Mouse (Mus musculus) hindbrain, embryonic 15.5 days (tissue): ENCODE results near the gene Ccnd3. TPM values are rescaled to one million over a fixed set of nuclear protein-coding genes. Genes with fewer than 3 reads are reported as not detected.

Experiments used
- ATAC-seq: fragments of 200-750 bp; cut with Nextera tagmentation; 2 replicates; pipeline ENCODE4 v1.8.0; 2017; ENCODE audit warnings: low read depth, moderate number of reproducible peaks, moderate TSS enrichment; ENCODE audit not compliant: low FRiP score
- H3K27ac ChIP-seq: fragments of 300-500 bp; sonication (generic); replicated peaks from 2 replicates; pipeline ENCODE4 v1.5.1; 2015; ENCODE audit warnings: mild to moderate bottlenecking, inconsistent platforms
- H3K27me3 ChIP-seq: fragments of 300-500 bp; sonication (generic); 2 replicates; pipeline ENCODE4 v1.6.1; 2015; ENCODE audit warnings: control low read depth, inconsistent platforms
- H3K36me3 ChIP-seq: fragments of 300-500 bp; sonication (generic); 2 replicates; pipeline ENCODE4 v1.6.1; 2015; ENCODE audit warnings: control low read depth, inconsistent platforms
- H3K4me1 ChIP-seq: fragments of 300-500 bp; sonication (generic); replicated peaks from 2 replicates; pipeline ENCODE4 v1.6.1; 2015; ENCODE audit warnings: control low read depth, inconsistent platforms
- H3K4me2 ChIP-seq: fragments of 300-500 bp; sonication (generic); 2 replicates; pipeline ENCODE4 v1.6.1; 2015; ENCODE audit warnings: moderate library complexity, mild to moderate bottlenecking, inconsistent platforms
- H3K4me3 ChIP-seq: fragments of 300-500 bp; sonication (generic); 2 replicates; pipeline ENCODE4 v1.5.1; 2015; ENCODE audit warnings: mild to moderate bottlenecking, inconsistent platforms
- H3K9ac ChIP-seq: fragments of 300-500 bp; sonication (generic); 2 replicates; pipeline ENCODE4 v1.6.1; 2015; ENCODE audit warnings: inconsistent platforms
- H3K9me3 ChIP-seq: fragments of 300-500 bp; sonication (generic); 2 replicates; pipeline ENCODE4 v1.6.1; 2016; ENCODE audit warnings: control low read depth, inconsistent platforms
- WGBS: fragments of 180-500 bp; shearing (Covaris S2); methylation state at CpG from one replicate; pipeline ENCODE4 v1.1.7; 2015; 5-methylcytosine and 5-hydroxymethylcytosine counted together
- polyA plus RNA-seq: library from polyadenylated mRNA; unstranded; fragments of >200 nt; fragmentation: Nextera tagmentation; extraction: Ambion mirVana; gene quantifications from 2 replicates; pipeline ENCODE4 v1.2.1, GENCODE M21; 2015

The Ccnd3 gene
- polyA plus RNA-seq, 1 experiment from 2014 or later = 91.0 TPM

- Histone ChIP-seq H3K36me3 (peaks cover 55% of the 10 kb centered on the region), H3K27ac (no peak overlapping the region), H3K4me2 (no peak overlapping the region), H3K4me1 (peaks cover 23% of the 10 kb centered on the region), H3K27me3 (no peaks in the 10 kb centered on the region), H3K9ac (no peak overlapping the region), H3K9me3 (no peaks in the 10 kb centered on the region), H3K4me3 (no peak overlapping the region)
- no peak for ATAC-seq
- 86% methylated on average over 13 of the region's 13 CpGs for WGBS
Observed at GRCm38 (mm10) chr17:47600601-47601388, 95.9 kb downstream of the Ccnd3 start.

GRCm38 (mm10) chr17:47601389-47601755, 96.5 kb downstream of the Ccnd3 start:
- Histone ChIP-seq H3K4me3 (no peak overlapping the region), H3K4me2 (no peak overlapping the region), H3K4me1 (peaks cover 17% of the 10 kb centered on the region), H3K27ac (no peak overlapping the region), H3K36me3 (peaks cover 61% of the 10 kb centered on the region), H3K9me3 (no peaks in the 10 kb centered on the region), H3K9ac (no peak overlapping the region), H3K27me3 (no peaks in the 10 kb centered on the region)
- 95% methylated on average over 10 of the region's 10 CpGs for WGBS
- ATAC-seq = no peak

GRCm38 (mm10) chr17:47602289-47602688, 97.4 kb downstream of the Ccnd3 start:
- Histone ChIP-seq H3K9me3 (no peaks in the 10 kb centered on the region), H3K9ac (no peak overlapping the region), H3K27ac (no peak overlapping the region), H3K4me2 (no peak overlapping the region), H3K27me3 (no peaks in the 10 kb centered on the region), H3K4me1 (peaks cover 10% of the 10 kb centered on the region), H3K36me3 (peaks cover 69% of the 10 kb centered on the region), H3K4me3 (no peak overlapping the region)
- WGBS = 94% methylated on average over 11 of the region's 11 CpGs
- ATAC-seq = no peak

GRCm38 (mm10) chr17:47606220-47606619, 101.4 kb downstream of the Ccnd3 start:
- Histone ChIP-seq H3K4me2 (no peak overlapping the region), H3K36me3 (peaks cover 55% of the 10 kb centered on the region), H3K27me3 (no peaks in the 10 kb centered on the region), H3K27ac (no peak overlapping the region), H3K9me3 (no peaks in the 10 kb centered on the region), H3K9ac (no peak overlapping the region), H3K4me3 (no peak overlapping the region), H3K4me1 (peaks cover 17% of the 10 kb centered on the region)
- 77% methylated on average over 5 of the region's 5 CpGs for WGBS
- ATAC-seq = no peak

GRCm38 (mm10) chr17:47609182-47609581, 104.3 kb downstream of the Ccnd3 start:
- no peak for ATAC-seq
- Histone ChIP-seq H3K4me3 (no peak overlapping the region), H3K9ac (no peak overlapping the region), H3K27me3 (no peaks in the 10 kb centered on the region), H3K4me2 (0 out of 2 replicates have a peak overlapping the region, but pooled peaks have one; percentile 93), H3K27ac (no peak overlapping the region), H3K36me3 (peaks cover 34% of the 10 kb centered on the region), H3K4me1 (peaks cover 35% of the 10 kb centered on the region), H3K9me3 (no peaks in the 10 kb centered on the region)
- 91% methylated on average over 4 of the region's 4 CpGs for WGBS

GRCm38 (mm10) chr17:47610849-47611660, 106.2 kb downstream of the Ccnd3 start, which contains the start of the genes Bysl, Med20 and Gm20517:
Bysl (minus strand) TSS chr17:47611492.
Med20 (plus strand) TSS chr17:47611582.
Gm20517 (plus strand) TSS chr17:47611589.
- Histone ChIP-seq H3K4me3 (peak within 1 kb of the TSS; percentile 89), H3K9me3 (no peaks in the 10 kb centered on the region), H3K27me3 (no peaks in the 10 kb centered on the region), H3K9ac (peak within 1 kb of the TSS; percentile 76), H3K4me2 (peak within 1 kb of the TSS; percentile 93), H3K36me3 (peaks cover 15% of the 10 kb centered on the region), H3K4me1 (peaks cover 35% of the 10 kb centered on the region), H3K27ac (peak within 1 kb of the TSS; percentile 81)
- WGBS = under 1% methylated on average over 59 of the region's 59 CpGs
- peak; percentile 97 for ATAC-seq

GRCm38 (mm10) chr17:47611661-47611982, 106.8 kb downstream of the Ccnd3 start:
- Histone ChIP-seq H3K9me3 (no peaks in the 10 kb centered on the region), H3K36me3 (peaks cover 9% of the 10 kb centered on the region; the same call in 1 of the 2 replicates), H3K4me1 (peaks cover 35% of the 10 kb centered on the region), H3K4me3 (peak overlapping the region; percentile 89), H3K4me2 (peak overlapping the region; percentile 93), H3K9ac (peak overlapping the region; percentile 76), H3K27me3 (no peaks in the 10 kb centered on the region), H3K27ac (peak overlapping the region; percentile 81)
- ATAC-seq = no peak; the same call in 1 of the 2 replicates
- WGBS = 1% methylated on average over 13 of the region's 13 CpGs

GRCm38 (mm10) chr17:47614018-47614417, 109.2 kb downstream of the Ccnd3 start:
- H3K27ac ChIP-seq = no peak overlapping the region
- 97% methylated on average over 1 of the region's 1 CpGs for WGBS
- no peak overlapping the region for H3K4me3 ChIP-seq
- no peak overlapping the region for H3K4me2 ChIP-seq
- H3K36me3 ChIP-seq = peaks cover 15% of the 10 kb centered on the region
- H3K9ac ChIP-seq = no peak overlapping the region
- H3K9me3 ChIP-seq = no peaks in the 10 kb centered on the region
- peaks cover 33% of the 10 kb centered on the region for H3K4me1 ChIP-seq
- no peak for ATAC-seq
- no peaks in the 10 kb centered on the region for H3K27me3 ChIP-seq

GRCm38 (mm10) chr17:47616119-47616518, 111.3 kb downstream of the Ccnd3 start:
- H3K4me2 ChIP-seq = no peak overlapping the region
- no peaks in the 10 kb centered on the region for H3K27me3 ChIP-seq
- ATAC-seq = no peak
- no peak overlapping the region for H3K9ac ChIP-seq
- WGBS = 95% methylated on average over 8 of the region's 8 CpGs
- peaks cover 30% of the 10 kb centered on the region for H3K36me3 ChIP-seq
- no peak overlapping the region for H3K4me3 ChIP-seq
- no peaks in the 10 kb centered on the region for H3K9me3 ChIP-seq
- peaks cover 17% of the 10 kb centered on the region for H3K4me1 ChIP-seq
- H3K27ac ChIP-seq = no peak overlapping the region

- Histone ChIP-seq H3K4me2 (no peak overlapping the region), H3K36me3 (peaks cover 35% of the 10 kb centered on the region), H3K27me3 (no peaks in the 10 kb centered on the region), H3K9ac (no peak overlapping the region), H3K4me3 (no peak overlapping the region), H3K27ac (no peak overlapping the region), H3K9me3 (no peaks in the 10 kb centered on the region), H3K4me1 (peaks cover 17% of the 10 kb centered on the region)
- WGBS = 91% methylated on average over 4 of the region's 4 CpGs
- no peak for ATAC-seq
Observed at GRCm38 (mm10) chr17:47616652-47617051, 111.8 kb downstream of the Ccnd3 start.

GRCm38 (mm10) chr17:47617605-47618307, 112.9 kb downstream of the Ccnd3 start:
- Histone ChIP-seq H3K4me1 (peaks cover 7% of the 10 kb centered on the region), H3K9ac (no peak overlapping the region), H3K4me2 (no peak overlapping the region), H3K27me3 (no peaks in the 10 kb centered on the region), H3K36me3 (peaks cover 45% of the 10 kb centered on the region), H3K4me3 (no peak overlapping the region), H3K27ac (no peak overlapping the region), H3K9me3 (no peaks in the 10 kb centered on the region)
- no peak for ATAC-seq
- WGBS = 95% methylated on average over 9 of the region's 9 CpGs
